Comparison of ENCODE assay signal across 8 mouse cellular contexts in the genomic region with DNA sequence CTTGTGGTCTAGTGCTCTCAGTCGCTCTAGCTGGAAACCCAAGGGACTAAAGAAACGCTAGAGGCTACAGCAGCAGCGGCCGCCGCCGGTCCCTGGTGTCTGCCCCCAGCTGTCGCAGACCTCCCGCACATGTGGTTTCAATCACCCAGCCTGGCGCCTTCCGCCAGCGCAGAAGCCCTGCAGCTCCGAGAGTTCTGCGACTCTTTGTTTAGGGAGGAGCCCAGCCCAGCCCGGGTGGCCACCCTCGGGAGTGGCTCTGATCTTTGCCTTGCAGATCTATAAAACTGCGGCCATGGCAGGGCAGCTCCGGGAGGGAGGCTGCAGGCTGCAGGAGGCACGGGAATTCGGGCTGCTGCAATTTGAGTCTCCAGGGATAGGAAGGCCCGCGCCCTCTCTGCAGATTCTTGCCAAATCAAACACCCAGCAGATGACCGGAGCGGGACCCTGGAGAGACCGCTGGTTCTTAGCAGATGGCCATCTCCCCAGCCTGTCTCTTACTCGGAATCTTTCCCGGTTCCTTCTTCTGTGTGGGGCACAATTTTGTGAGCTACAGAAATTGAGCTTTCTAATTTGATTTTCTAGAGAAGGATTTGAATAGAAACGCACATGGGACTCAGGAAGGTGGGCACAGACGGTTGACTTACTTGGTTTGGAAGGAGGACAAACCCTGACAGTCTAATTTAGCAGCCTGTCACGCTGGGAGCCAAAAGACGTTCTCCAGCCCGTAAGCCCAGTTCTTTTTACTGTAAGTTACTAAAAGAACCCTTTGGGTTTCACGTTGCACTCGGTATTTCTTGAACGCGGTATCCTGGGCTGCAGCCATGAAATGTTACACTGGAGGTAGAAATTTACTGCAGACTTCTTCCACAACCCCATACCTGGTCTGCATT. TPM values are rescaled to one million over a fixed set of nuclear protein-coding genes. Genes with fewer than 3 reads are reported as not detected.
DNase-seq lines count a peak whose midpoint lies in the region; ATAC-seq and TF ChIP-seq lines count a peak whose summit lies in the region.

No protein-coding gene starts in this region.

- DNase-seq in MN1 (ENCODE audit: low spot score) = peak; percentile 82
- peak; percentile 56 for DNase-seq in brain, embryonic 18.5 days (ENCODE audit: low read depth, low spot score)
- DNase-seq in forebrain, embryonic 11.5 days (ENCODE audit: low spot score) = peak; percentile 85
- peak; percentile 81 to 82 for DNase-seq in heart, postnatal 10 days
- DNase-seq in kidney, postnatal 25 days = peak; percentile 70 to 84
- DNase-seq in lung, postnatal 0 days (ENCODE audit: low spot score) = peak; percentile 68
- DNase-seq in ovary, postnatal 10 days (ENCODE audit: low spot score) = peak; percentile 46
- DNase-seq in urinary bladder, postnatal 36 days (ENCODE audit: low spot score in 2 of 2) = peak; percentile 68 to 73

- H3K27me3 ChIP-seq in forebrain, embryonic 11.5 days (ENCODE audit: control insufficient read depth, insufficient read depth, low read length) = no peaks in the 10 kb centered on the region
- H3K27me3 ChIP-seq in lung, postnatal 0 days (replicated peaks; ENCODE audit: insufficient read depth, low read length) = no peaks in the 10 kb centered on the region

- TF ChIP-seq CTCF in lung, postnatal 0 days (IDR thresholded peaks at IDR 0.05) = no peak

- no peaks in the 10 kb centered on the region for H3K9me3 ChIP-seq in forebrain, embryonic 11.5 days (ENCODE audit: control insufficient read depth, low read length)
- no peaks in the 10 kb centered on the region for H3K9me3 ChIP-seq in lung, postnatal 0 days (ENCODE audit: low read length)

- H3K36me3 ChIP-seq in forebrain, embryonic 11.5 days (ENCODE audit: control insufficient read depth, insufficient read depth, low read length) = no peaks in the 10 kb centered on the region
- no peaks in the 10 kb centered on the region for H3K36me3 ChIP-seq in lung, postnatal 0 days (ENCODE audit: insufficient read depth, low read length)

- no peak for TF ChIP-seq EP300 in lung, postnatal 0 days (IDR thresholded peaks at IDR 0.05)

- H3K4me3 ChIP-seq in forebrain, embryonic 11.5 days (ENCODE audit: low read depth, low read length) = peak overlapping the region; percentile 33
- peak overlapping the region; percentile 24 for H3K4me3 ChIP-seq in lung, postnatal 0 days (ENCODE audit: low read depth, low read length)

- no peaks in the 10 kb centered on the region for H3K4me1 ChIP-seq in forebrain, embryonic 11.5 days (replicated peaks; ENCODE audit: control insufficient read depth, insufficient read depth, low read length)
- no peaks in the 10 kb centered on the region for H3K4me1 ChIP-seq in lung, postnatal 0 days (ENCODE audit: insufficient read depth, low read depth, low read length)

- under 1% methylated on average over 35 of the region's 35 CpGs for WGBS in forebrain, embryonic 11.5 days
- 1% methylated on average over 35 of the region's 35 CpGs for WGBS in lung, postnatal 0 days

- peak overlapping the region; percentile 72 for H3K9ac ChIP-seq in forebrain, embryonic 11.5 days (ENCODE audit: low read length)
- H3K9ac ChIP-seq in lung, postnatal 0 days (replicated peaks; ENCODE audit: low read depth) = 0 out of 2 replicates have a peak overlapping the region, but pooled peaks have one; percentile 1

- ATAC-seq in forebrain, embryonic 11.5 days (replicated peaks; ENCODE audit: low FRiP score) = peak; percentile 79
- peak; percentile 89 for ATAC-seq in lung, postnatal 0 days

- peak overlapping the region; percentile 80 for H3K4me2 ChIP-seq in forebrain, embryonic 11.5 days (ENCODE audit: low read depth, low read length, severe bottlenecking)
- peak overlapping the region; percentile 52 for H3K4me2 ChIP-seq in lung, postnatal 0 days (replicated peaks; ENCODE audit: low read depth, low read length)

- H3K27ac ChIP-seq in forebrain, embryonic 11.5 days (ENCODE audit: low read depth, low read length) = peak overlapping the region; percentile 82
- peak overlapping the region; percentile 32; the same call in 1 of the 2 replicates for H3K27ac ChIP-seq in lung, postnatal 0 days (ENCODE audit: low read length)

- intact Hi-C loops in heart, postnatal 10 days (cut with DNase I) = no loop called here

RNA-seq across cellular contexts. Expression of gene Clmp, which starts 45.2 kb away (rescaled TPM):
- 23.3 and 24.6 TPM in 2 replicates for polyA plus RNA-seq in forebrain, embryonic 11.5 days (2014; fragmentation: Nextera tagmentation; extraction: Ambion mirVana)
- 1 to 10 TPM; 4.8 to 7.8 TPM for total RNA-seq in heart, postnatal 10 days (2021)
- 11.9 and 12.5 TPM in 2 replicates for polyA plus RNA-seq in lung, postnatal 0 days (2015; fragmentation: Nextera tagmentation; extraction: Ambion mirVana)

Comparison
In these comparisons a context has a peak if more than half of its experiments do, and no peak if none do; other contexts are left out.
1. Peak in every context shown above with its lines: DNase-seq, ATAC-seq, H3K4me3 ChIP-seq and H3K27ac ChIP-seq.